Mouse (Mus musculus) liver, embryonic 14.5 days (tissue): ENCODE data around the gene Pla2r1.

Experiments used
- CTCF ChIP-seq: IDR thresholded peaks from 2 replicates; pipeline ENCODE4 v1.5.1; 2016; ENCODE audit warnings: antibody characterized with exemption, low read depth, control low read depth
- EP300 ChIP-seq: IDR thresholded peaks from 2 replicates; pipeline ENCODE4 v1.6.1; 2016; ENCODE audit warnings: antibody characterized with exemption, low read depth

DNA sequence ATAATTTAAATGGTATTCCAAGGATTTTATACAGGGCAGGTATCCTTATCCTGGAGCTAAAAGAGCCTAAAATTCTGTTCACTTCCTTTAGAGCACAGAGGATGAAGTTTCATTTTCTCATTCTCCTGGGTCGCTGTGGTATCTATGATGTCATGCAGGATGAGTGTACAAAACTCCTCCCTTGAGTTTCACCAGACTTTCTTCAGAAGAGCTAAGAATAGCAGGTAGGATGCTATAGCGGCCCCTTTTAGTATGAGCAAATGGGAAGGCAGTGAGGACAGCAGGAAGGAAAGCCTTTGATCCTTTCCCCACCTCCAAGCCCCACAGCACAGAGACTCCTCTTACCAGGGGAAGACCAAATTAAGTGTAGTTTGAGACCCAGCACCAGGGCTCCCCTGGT lies 48.4 kb downstream of the Pla2r1 start:
- TF ChIP-seq CTCF, result no peak
- no peak for TF ChIP-seq EP300
